In genomic region chr11:80664261-80664660, GRCm38 (mm10) we compare ENCODE assay signal across 24 mouse cellular contexts.
"Had no signal": no experiment of that assay in that cellular context is flagged by ENCODE, and none has a peak within 500 bp of the region (broad histone marks: within the 10 kb centered on the region; RNA-seq: fewer than 3 reads in every experiment).

No protein-coding gene starts in this region.

- H3K27ac ChIP-seq: heart, adult 2 months; heart, embryonic 13.5 days; heart, embryonic 15.5 days; hindbrain, embryonic 13.5 days; hindbrain, embryonic 15.5 days; hindbrain, postnatal 0 days; kidney, embryonic 15.5 days; kidney, postnatal 0 days; limb, embryonic 10.5 days; limb, embryonic 12.5 days; liver, embryonic 13.5 days had no signal

- H3K4me3 ChIP-seq: heart, adult 2 months; heart, embryonic 13.5 days; heart, embryonic 15.5 days; hindbrain, embryonic 13.5 days; hindbrain, embryonic 15.5 days; kidney, embryonic 15.5 days; limb, embryonic 10.5 days; limb, embryonic 12.5 days; liver, embryonic 13.5 days had no signal

- DNase-seq: forebrain, postnatal 0 days; gastrocnemius, postnatal 14 days; gastrocnemius, postnatal 36 days; heart, adult 11 months; heart, adult 2 months; heart, postnatal 14 days; heart, postnatal 36 days; kidney, adult 11 months; kidney, adult 2 months; kidney, adult 9 months; kidney, postnatal 14 days; kidney, postnatal 36 days; liver; liver, embryonic 13.5 days had no signal

- ATAC-seq: forebrain, postnatal 0 days; hindbrain, postnatal 0 days; intestine, embryonic 16.5 days had no signal
